Mouse (Mus musculus): ENCODE data around the gene Ppcdc. TPM values are rescaled to one million over a fixed set of nuclear protein-coding genes. Genes with fewer than 3 reads are reported as not detected.
"Not testable (repeated sequence)": the region's sequence is repeated elsewhere in the genome, so short reads cannot be mapped to it uniquely, and the experiment has no call there.

The Ppcdc gene
- total and polyA plus RNA-seq, 3 experiments: 38.8 to 50.3 (median 44.1) TPM

DNA sequence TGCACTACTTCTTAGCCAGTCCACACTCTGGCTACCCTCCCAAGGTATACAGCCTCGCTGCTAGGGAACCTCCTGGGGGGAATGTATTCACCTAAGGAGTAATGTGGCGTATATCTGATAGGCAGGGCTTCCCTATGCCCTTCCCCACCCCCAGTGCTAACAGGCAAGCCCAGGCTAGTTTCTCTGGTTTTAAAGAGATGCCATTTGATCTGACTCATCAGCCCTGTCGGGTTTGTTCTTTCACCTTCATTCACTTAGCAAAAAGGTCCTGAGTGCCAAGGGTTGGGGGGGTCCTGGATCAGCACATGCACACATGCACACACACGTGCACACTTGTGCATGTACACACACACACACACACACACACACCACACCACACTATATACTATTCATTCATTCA, 12.0 kb downstream of the Ppcdc start (continued):
- no peak for TF ChIP-seq ZNF384 (IDR thresholded peaks at IDR 0.05; ENCODE audit: low read depth, low read length)
- no peak for TF ChIP-seq GABPA (IDR thresholded peaks at IDR 0.05; ENCODE audit: insufficient replicate concordance, low read depth, low read length)
- no peak for TF ChIP-seq ZC3H11A (IDR thresholded peaks at IDR 0.05; ENCODE audit: low read depth, low read length)
- no peak for TF ChIP-seq TBP (conservative IDR thresholded peaks at IDR 0.05; ENCODE audit: low read depth, low read length)
- TF ChIP-seq JUND (conservative IDR thresholded peaks at IDR 0.05; ENCODE audit: low read depth, low read length): no peak
- peak; percentile 28; the same call in 1 of the 2 replicates for TF ChIP-seq MEF2A (IDR thresholded peaks at IDR 0.05; ENCODE audit: borderline replicate concordance, low read depth, low read length)
- no peak for TF ChIP-seq ZMIZ1 (IDR thresholded peaks at IDR 0.05; ENCODE audit: low read depth, low read length)
- TF ChIP-seq SIN3A (IDR thresholded peaks at IDR 0.05; ENCODE audit: low read length): no peak
- peak; percentile 83 for TF ChIP-seq CHD2 (IDR thresholded peaks at IDR 0.05; ENCODE audit: low read length)
- no peak for TF ChIP-seq NRF1 (IDR thresholded peaks at IDR 0.05; ENCODE audit: low read depth, low read length)
- no peak for TF ChIP-seq MAX (IDR thresholded peaks at IDR 0.05; ENCODE audit: low read length)
- TF ChIP-seq RAD21 (IDR thresholded peaks at IDR 0.05; ENCODE audit: low read depth, low read length): no peak
- TF ChIP-seq EP300 (IDR thresholded peaks at IDR 0.05; ENCODE audit: low read length): peak; percentile 79
- no peak for TF ChIP-seq SMC3 (IDR thresholded peaks at IDR 0.05; ENCODE audit: low read depth, low read length)

DNA sequence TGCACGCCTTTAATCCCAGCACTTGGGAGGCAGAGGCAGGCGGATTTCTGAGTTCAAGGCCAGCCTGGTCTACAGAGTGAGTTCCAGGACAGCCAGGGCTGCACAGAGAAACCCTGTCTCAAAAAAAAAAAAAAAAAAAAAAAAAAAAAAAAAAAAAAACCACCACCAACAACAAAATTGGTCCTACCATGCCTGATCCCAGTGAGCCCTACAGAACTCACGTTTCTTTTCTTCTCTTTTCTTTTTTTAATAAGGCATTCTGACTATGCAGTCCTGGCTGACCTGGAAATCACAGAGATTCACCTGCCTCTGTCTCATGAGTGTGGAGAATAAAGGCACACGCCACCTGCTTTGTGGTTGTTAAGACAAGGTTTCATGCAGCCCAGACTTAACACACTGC, 12.8 kb downstream of the Ppcdc start:
- peaks cover 13 to 73% of the 10 kb centered on the region in 2 experiments for H3K36me3 ChIP-seq (replicated peaks in 1 of 2; ENCODE audit: control insufficient read depth in 1 of 2, insufficient read depth in 1 of 2, low read length in 1 of 2)
- TF ChIP-seq TCF12 (IDR thresholded peaks at IDR 0.05; ENCODE audit: low read depth, low read length): peak; percentile 38; the same call in 1 of the 2 replicates
- TF ChIP-seq ZNF384 (IDR thresholded peaks at IDR 0.05; ENCODE audit: low read depth, low read length): peak; percentile 87
- TF ChIP-seq BHLHE40 (IDR thresholded peaks at IDR 0.05; ENCODE audit: low read depth, low read length): peak; percentile 34; the same call in 1 of the 2 replicates
- H3K79me2 ChIP-seq (replicated peaks; ENCODE audit: control insufficient read depth, extremely low read depth, insufficient read depth, poor library complexity, severe bottlenecking); H3K4me3 ChIP-seq (replicated peaks in 1 of 3; ENCODE audit: low read depth in 2 of 3, low read length in 2 of 3, poor library complexity in 1 of 3); H3K27me3 ChIP-seq (replicated peaks); H3K9ac ChIP-seq (ENCODE audit: insufficient read depth, low read depth); DNase-seq (ENCODE audit: extremely low read depth); dilution Hi-C loops (cut with MboI; ENCODE audit: extremely low pct_ligation_motif_present, extremely low pct_unique_long_range_greater_than_20kb, low sequenced_read_pairs); H3K4me2 ChIP-seq (ENCODE audit: insufficient read depth, low read depth, poor library complexity, severe bottlenecking); H3K9me3 ChIP-seq (replicated peaks; ENCODE audit: low read length): not testable (repeated sequence)
- H3K27ac ChIP-seq (ENCODE audit: insufficient read depth, low read depth): peak overlapping the region; percentile 78; the same call in 1 of the 2 replicates
- H3K4me1 ChIP-seq (ENCODE audit: control insufficient read depth in 1 of 2, insufficient read depth in 2 of 2): peaks cover 25 to 97% of the 10 kb centered on the region in 2 experiments
- in situ Hi-C loops (cut with MboI; ENCODE audit: low pct_ligation_motif_present, low pct_unique_long_range_greater_than_20kb, low sequenced_read_pairs): loop anchor here (5.0 kb wide), 2 partner anchors 70 to 175 kb away; no protein-coding TSS in a partner anchor

DNA sequence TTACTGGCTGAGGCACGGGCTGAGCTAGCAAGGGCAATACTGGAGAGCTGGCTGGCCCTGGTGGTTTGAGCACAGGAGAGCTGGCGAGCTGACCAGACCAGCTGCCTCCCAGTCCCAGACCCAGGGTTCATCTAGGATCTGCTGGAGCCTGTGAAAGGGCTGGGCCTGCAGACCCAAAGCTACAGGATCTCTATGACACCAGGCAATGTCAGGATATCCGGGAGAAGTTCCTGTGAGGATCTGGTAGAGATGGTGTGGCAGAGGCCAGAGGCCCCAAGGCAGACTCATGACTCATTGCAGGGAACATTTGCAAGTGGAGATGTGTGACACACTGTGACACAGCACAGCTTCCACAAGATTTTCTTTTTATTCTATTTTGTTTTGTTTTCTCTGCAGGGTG, 14.8 kb downstream of the Ppcdc start:
- Histone ChIP-seq H3K4me2 (ENCODE audit: insufficient read depth, low read depth, poor library complexity, severe bottlenecking) (no peak overlapping the region), H3K36me3 (replicated peaks in 1 of 2; ENCODE audit: control insufficient read depth in 1 of 2, insufficient read depth in 1 of 2, low read length in 1 of 2) (peaks cover 10 to 56% of the 10 kb centered on the region in 2 experiments), H3K79me2 (replicated peaks; ENCODE audit: control insufficient read depth, extremely low read depth, insufficient read depth, poor library complexity, severe bottlenecking) (no peaks in the 10 kb centered on the region), H3K27me3 (replicated peaks) (no peaks in the 10 kb centered on the region), H3K4me1 (ENCODE audit: control insufficient read depth in 1 of 2, insufficient read depth in 2 of 2) (peaks cover 32 to 85% of the 10 kb centered on the region in 2 experiments), H3K9ac (ENCODE audit: insufficient read depth, low read depth) (no peak overlapping the region), H3K4me3 (replicated peaks in 1 of 3; ENCODE audit: low read depth in 2 of 3, low read length in 2 of 3, poor library complexity in 1 of 3) (no peak overlapping the region), H3K27ac (ENCODE audit: insufficient read depth, low read depth) (no peak overlapping the region), H3K9me3 (replicated peaks; ENCODE audit: low read length) (no peaks in the 10 kb centered on the region)
- TF ChIP-seq RCOR1 (conservative IDR thresholded peaks at IDR 0.05; ENCODE audit: low read depth, low read length) (no peak), SIN3A (IDR thresholded peaks at IDR 0.05; ENCODE audit: low read length) (no peak), JUND (conservative IDR thresholded peaks at IDR 0.05; ENCODE audit: low read depth, low read length) (no peak), TCF12 (IDR thresholded peaks at IDR 0.05; ENCODE audit: low read depth, low read length) (no peak), UBTF (IDR thresholded peaks at IDR 0.05; ENCODE audit: low read depth, low read length) (no peak), ETS1 (conservative IDR thresholded peaks at IDR 0.05; ENCODE audit: low read depth, low read length) (no peak), JUN (IDR thresholded peaks at IDR 0.05; ENCODE audit: insufficient read depth, low read depth, low read length) (no peak), ELF1 (IDR thresholded peaks at IDR 0.05; ENCODE audit: low read depth, low read length) (no peak), CTCF (conservative IDR thresholded peaks at IDR 0.05 in 1 of 2, IDR thresholded peaks at IDR 0.05 in 1 of 2; ENCODE audit: low read depth in 2 of 2, low read length in 2 of 2) (no peak), NELFE (IDR thresholded peaks at IDR 0.05; ENCODE audit: low read depth, low read length) (no peak), MXI1 (IDR thresholded peaks at IDR 0.05; ENCODE audit: low read depth, low read length) (no peak), E2F4 (IDR thresholded peaks at IDR 0.05; ENCODE audit: insufficient replicate concordance, low read depth, low read length) (no peak), ZMIZ1 (IDR thresholded peaks at IDR 0.05; ENCODE audit: low read depth, low read length) (no peak), MAX (IDR thresholded peaks at IDR 0.05; ENCODE audit: low read length) (no peak), MEF2A (IDR thresholded peaks at IDR 0.05; ENCODE audit: borderline replicate concordance, low read depth, low read length) (no peak)
- no peak for DNase-seq (ENCODE audit: extremely low read depth)
- in situ Hi-C loops (cut with MboI; ENCODE audit: low pct_ligation_motif_present, low pct_unique_long_range_greater_than_20kb, low sequenced_read_pairs) (loop anchor here (5.0 kb wide), 2 partner anchors 68 to 173 kb away; no protein-coding TSS in a partner anchor), dilution Hi-C loops (cut with MboI; ENCODE audit: extremely low pct_ligation_motif_present, extremely low pct_unique_long_range_greater_than_20kb, low sequenced_read_pairs) (no loop called here)
